In the genomic region with DNA sequence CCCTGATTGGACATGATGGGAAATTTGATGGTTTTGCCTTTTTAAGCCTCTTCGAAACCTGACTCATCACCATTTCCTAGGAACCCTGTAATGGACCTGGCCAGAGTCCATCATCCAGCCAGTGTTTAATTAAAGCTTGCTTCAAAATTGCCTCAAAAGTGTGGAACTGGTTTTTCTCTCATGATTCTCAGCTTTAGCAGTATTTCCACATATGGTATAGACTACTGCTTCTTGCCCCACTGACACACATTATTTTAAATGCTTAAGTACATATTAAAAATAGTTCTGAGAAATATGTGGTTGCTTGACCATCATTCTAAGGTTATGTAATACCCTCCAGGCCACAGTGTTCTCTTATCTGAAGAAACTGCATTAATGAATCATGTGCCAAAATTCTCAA, we compare ENCODE assay signal across 27 mouse cellular contexts.
A peak's percentile ranks its signal among the peaks of the same experiment; 100 is the strongest.
DNase-seq lines count a peak whose midpoint lies in the region; ATAC-seq lines count a peak whose summit lies in the region.
"Had no signal": no experiment of that assay in that cellular context is flagged by ENCODE, and none has a peak within 500 bp of the region (broad histone marks: within the 10 kb centered on the region; RNA-seq: fewer than 3 reads in every experiment).

No protein-coding gene starts in this region.

- no peak overlapping the region for H3K9ac ChIP-seq in kidney, embryonic 16.5 days (replicated peaks; ENCODE audit: low read length)
- H3K9ac ChIP-seq: forebrain, embryonic 13.5 days; forebrain, postnatal 0 days; heart, embryonic 12.5 days; heart, embryonic 15.5 days; hindbrain, embryonic 13.5 days; intestine, embryonic 15.5 days had no signal

- no peak overlapping the region for H3K4me2 ChIP-seq in kidney, embryonic 16.5 days (replicated peaks; ENCODE audit: low read depth, low read length)
- H3K4me2 ChIP-seq: forebrain, embryonic 13.5 days; heart, embryonic 12.5 days; heart, embryonic 15.5 days; hindbrain, embryonic 13.5 days; intestine, embryonic 15.5 days had no signal

- H3K4me3 ChIP-seq in kidney, embryonic 16.5 days (ENCODE audit: low read length): no peak overlapping the region
- H3K4me3 ChIP-seq: forebrain, embryonic 10.5 days; forebrain, embryonic 13.5 days; gastrocnemius, adult 2 months; heart, embryonic 12.5 days; heart, embryonic 15.5 days; hindbrain, embryonic 10.5 days; hindbrain, embryonic 13.5 days; intestine, embryonic 15.5 days had no signal

- WGBS in kidney, embryonic 16.5 days: 71% methylated on average over 1 of the region's 1 CpGs

- H3K27me3 ChIP-seq in kidney, embryonic 16.5 days (ENCODE audit: insufficient read depth, low read length): no peaks in the 10 kb centered on the region
- H3K27me3 ChIP-seq: CH12.LX; forebrain, embryonic 13.5 days; heart, embryonic 12.5 days; heart, embryonic 15.5 days; hindbrain, embryonic 13.5 days; intestine, embryonic 15.5 days had no signal

- no peak overlapping the region for H3K27ac ChIP-seq in kidney, embryonic 16.5 days (ENCODE audit: low read length)
- H3K27ac ChIP-seq: forebrain, embryonic 10.5 days; forebrain, embryonic 13.5 days; gastrocnemius, adult 2 months; heart, embryonic 15.5 days; hindbrain, embryonic 10.5 days; hindbrain, embryonic 13.5 days; intestine, embryonic 15.5 days had no signal

- DNase-seq in adrenal gland, adult (ENCODE audit: inconsistent age in 2 of 2, low spot score in 1 of 2): peak; percentile 7 to 70
- no peak for DNase-seq in adrenal gland, postnatal 4 days (ENCODE audit: low spot score in 2 of 2)
- DNase-seq in kidney, postnatal 14 days: no peak
- DNase-seq in adipocyte (ENCODE audit: low spot score): peak; percentile 5
- no peak for DNase-seq in gastrocnemius, adult 8-10 months (ENCODE audit: low spot score in 2 of 2)
- DNase-seq: B cell, adult 2 months; cerebellum, adult 18-20 months; cerebellum, adult 9-10 months; cerebellum, postnatal 14 days; forebrain, postnatal 0 days; gastrocnemius, adult 2 months; gastrocnemius, postnatal 25 days; heart, adult 18-20 months; heart, postnatal 10 days; heart, postnatal 36 days; kidney, adult 11 months had no signal

- H3K9me3 ChIP-seq in kidney, embryonic 16.5 days (ENCODE audit: low read length): no peaks in the 10 kb centered on the region
- H3K9me3 ChIP-seq: forebrain, embryonic 10.5 days; forebrain, embryonic 13.5 days; G1E; heart, embryonic 12.5 days; heart, embryonic 15.5 days; hindbrain, embryonic 10.5 days; hindbrain, embryonic 13.5 days; intestine, embryonic 15.5 days had no signal

- H3K36me3 ChIP-seq in kidney, embryonic 16.5 days (ENCODE audit: insufficient read depth, low read length): no peaks in the 10 kb centered on the region
- H3K36me3 ChIP-seq: forebrain, embryonic 10.5 days; G1E; heart, embryonic 12.5 days; heart, embryonic 15.5 days; hindbrain, embryonic 10.5 days; hindbrain, embryonic 13.5 days; intestine, embryonic 15.5 days had no signal

- no peaks in the 10 kb centered on the region for H3K4me1 ChIP-seq in kidney, embryonic 16.5 days (ENCODE audit: insufficient read depth, low read length)
- H3K4me1 ChIP-seq: forebrain, embryonic 10.5 days; forebrain, embryonic 13.5 days; heart, embryonic 12.5 days; heart, embryonic 15.5 days; hindbrain, embryonic 10.5 days; hindbrain, embryonic 13.5 days; intestine, embryonic 15.5 days had no signal

- ATAC-seq in kidney, embryonic 16.5 days (ENCODE audit: low FRiP score, low TSS enrichment): 0 out of 2 replicates have a peak, but pooled peaks have one; percentile 23
- ATAC-seq: forebrain, embryonic 13.5 days; forebrain, postnatal 0 days; hindbrain, embryonic 16.5 days; intestine, embryonic 15.5 days had no signal

Comparison
In these comparisons a context has a peak if more than half of its experiments do, and no peak if none do; other contexts are left out.
1. DNase-seq: peak in adrenal gland, adult (2 of 2) and adipocyte (single experiment); none in adrenal gland, postnatal 4 days (0 of 2), kidney, postnatal 14 days (single experiment) and gastrocnemius, adult 8-10 months (0 of 2).